Mouse (Mus musculus): ENCODE data around the gene Tmem203. TPM values are rescaled to one million over a fixed set of nuclear protein-coding genes. Genes with fewer than 3 reads are reported as not detected.

Tmem203 gene
- polyA plus RNA-seq (2012; ENCODE audit: low replicate concordance), result 12.0 and 24.1 TPM in 2 replicates

GRCm38 (mm10) chr2:25255284-25255779 lies at the start of gene Tmem203:
Gene Tmem203 (plus strand): TSS chr2:25255439.

GRCm38 (mm10) chr2:25211121-25211670 lies 44.0 kb upstream of the Tmem203 start, which contains the start of gene Nelfb:
Gene Nelfb (minus strand): TSS chr2:25211489.

GRCm38 (mm10) chr2:25214444-25214843 lies 40.8 kb upstream of the Tmem203 start, which contains the start of gene Stpg3:
Gene Stpg3 (minus strand): TSS chr2:25214637.

GRCm38 (mm10) chr2:25218445-25218844 lies 36.8 kb upstream of the Tmem203 start, which contains the start of gene Fam166a:
Gene Fam166a (plus strand): TSS chr2:25218745.

GRCm38 (mm10) chr2:25224492-25224765 lies 30.8 kb upstream of the Tmem203 start, which contains the start of gene Tubb4b:
Gene Tubb4b (minus strand): TSS chr2:25224702.

GRCm38 (mm10) chr2:25234050-25234449 lies 21.2 kb upstream of the Tmem203 start, which contains the start of gene Slc34a3:
Gene Slc34a3 (minus strand): TSS chr2:25234364.

GRCm38 (mm10) chr2:25236614-25237013 lies 18.6 kb upstream of the Tmem203 start, which contains the start of gene Rnf224:
Gene Rnf224 (minus strand): TSS chr2:25236787.

GRCm38 (mm10) chr2:25242101-25242506 lies 13.1 kb upstream of the Tmem203 start, which contains the start of the genes Rnf208 and Cysrt1:
Gene Rnf208 (plus strand): TSS chr2:25242255.
Gene Cysrt1 (minus strand): TSS chr2:25242452.

GRCm38 (mm10) chr2:25246183-25247072 lies 8.8 kb upstream of the Tmem203 start, which contains the start of gene AL732309.1:
Gene AL732309.1 (minus strand): TSS chr2:25246863.

GRCm38 (mm10) chr2:25262291-25262767 lies 7.1 kb downstream of the Tmem203 start, which contains the start of gene Tprn:
Gene Tprn (plus strand): TSS chr2:25262618.

GRCm38 (mm10) chr2:25271827-25272511 lies 16.7 kb downstream of the Tmem203 start, which contains the start of the genes Ssna1 and Anapc2:
Gene Ssna1 (minus strand): TSS chr2:25272438.
Gene Anapc2 (plus strand): TSS chr2:25272478.

GRCm38 (mm10) chr2:25287927-25288649 lies 32.8 kb downstream of the Tmem203 start, which contains the start of gene Tmem210:
Gene Tmem210 (plus strand): TSS chr2:25288145.

GRCm38 (mm10) chr2:25289651-25290050 lies 34.4 kb downstream of the Tmem203 start, which contains the start of gene Lrrc26:
Gene Lrrc26 (plus strand): TSS chr2:25289915.

Other genes starting within 250 kb of the Tmem203 start
- 24.0 and 47.9 TPM in 2 replicates for gene Nsmf, start 201.1 kb upstream of the Tmem203 start, polyA plus RNA-seq (2012; ENCODE audit: low replicate concordance)
- not detected in 2 replicates for gene Entpd8, start 175.1 kb upstream of the Tmem203 start, polyA plus RNA-seq (2012; ENCODE audit: low replicate concordance)
- 0.07 and 0.45 TPM in 2 replicates for gene Noxa1, start 160.3 kb upstream of the Tmem203 start, polyA plus RNA-seq (2012; ENCODE audit: low replicate concordance)
- 10.2 and 19.3 TPM in 2 replicates for gene Nrarp, start 74.7 kb upstream of the Tmem203 start, polyA plus RNA-seq (2012; ENCODE audit: low replicate concordance)
- gene Tor4a, start 58.6 kb upstream of the Tmem203 start, polyA plus RNA-seq (2012; ENCODE audit: low replicate concordance), result 52.8 and 77.9 TPM in 2 replicates
- gene Nelfb, start 44.0 kb upstream of the Tmem203 start, polyA plus RNA-seq (2012; ENCODE audit: low replicate concordance), result 30.0 and 35.5 TPM in 2 replicates
- 0.19 TPM in 1 of 2 replicates, not detected in the other for gene Stpg3, start 40.8 kb upstream of the Tmem203 start, polyA plus RNA-seq (2012; ENCODE audit: low replicate concordance)
- 0.13 TPM in 1 of 2 replicates, not detected in the other for gene Fam166a, start 36.7 kb upstream of the Tmem203 start, polyA plus RNA-seq (2012; ENCODE audit: low replicate concordance)
- 38.7 and 174 TPM in 2 replicates for gene Tubb4b, start 30.7 kb upstream of the Tmem203 start, polyA plus RNA-seq (2012; ENCODE audit: low replicate concordance)
- not detected in 2 replicates for gene Slc34a3, start 21.1 kb upstream of the Tmem203 start, polyA plus RNA-seq (2012; ENCODE audit: low replicate concordance)
- gene Rnf224, start 18.7 kb upstream of the Tmem203 start, polyA plus RNA-seq (2012; ENCODE audit: low replicate concordance), result 0.13 TPM in 1 of 2 replicates, not detected in the other
- gene Rnf208, start 13.2 kb upstream of the Tmem203 start, polyA plus RNA-seq (2012; ENCODE audit: low replicate concordance), result 1.9 and 6.1 TPM in 2 replicates
- gene Cysrt1, start 13.0 kb upstream of the Tmem203 start, polyA plus RNA-seq (2012; ENCODE audit: low replicate concordance), result not detected in 2 replicates
- gene AL732309.1, start 8.6 kb upstream of the Tmem203 start, polyA plus RNA-seq (2012; ENCODE audit: low replicate concordance), result 2.6 and 4.1 TPM in 2 replicates
- 25.3 and 55.9 TPM in 2 replicates for gene Tprn, start 7.2 kb downstream of the Tmem203 start, polyA plus RNA-seq (2012; ENCODE audit: low replicate concordance)
- gene Ssna1, start 17.0 kb downstream of the Tmem203 start, polyA plus RNA-seq (2012; ENCODE audit: low replicate concordance), result 76.2 and 82.8 TPM in 2 replicates
- gene Anapc2, start 17.0 kb downstream of the Tmem203 start, polyA plus RNA-seq (2012; ENCODE audit: low replicate concordance), result 19.8 and 24.6 TPM in 2 replicates
- gene Tmem210, start 32.7 kb downstream of the Tmem203 start, polyA plus RNA-seq (2012; ENCODE audit: low replicate concordance), result not detected in 2 replicates
- not detected in 2 replicates for gene Lrrc26, start 34.5 kb downstream of the Tmem203 start, polyA plus RNA-seq (2012; ENCODE audit: low replicate concordance)
- gene Grin1, start 63.7 kb downstream of the Tmem203 start, polyA plus RNA-seq (2012; ENCODE audit: low replicate concordance), result 0.03 TPM in 2 replicates
- 24.2 and 25.3 TPM in 2 replicates for gene Man1b1, start 76.9 kb downstream of the Tmem203 start, polyA plus RNA-seq (2012; ENCODE audit: low replicate concordance)
- 6.8 and 11.7 TPM in 2 replicates for gene Dpp7, start 100.9 kb downstream of the Tmem203 start, polyA plus RNA-seq (2012; ENCODE audit: low replicate concordance)
- 20.6 and 22.9 TPM in 2 replicates for gene Uap1l1, start 110.2 kb downstream of the Tmem203 start, polyA plus RNA-seq (2012; ENCODE audit: low replicate concordance)
- 6.3 and 11.6 TPM in 2 replicates for gene Sapcd2, start 116.9 kb downstream of the Tmem203 start, polyA plus RNA-seq (2012; ENCODE audit: low replicate concordance)
- gene Entpd2, start 140.4 kb downstream of the Tmem203 start, polyA plus RNA-seq (2012; ENCODE audit: low replicate concordance), result 0.10 TPM in 1 of 2 replicates, not detected in the other
- 3.8 and 4.4 TPM in 2 replicates for gene Npdc1, start 143.9 kb downstream of the Tmem203 start, polyA plus RNA-seq (2012; ENCODE audit: low replicate concordance)
- 4.5 and 10.9 TPM in 2 replicates for gene Fut7, start 167.8 kb downstream of the Tmem203 start, polyA plus RNA-seq (2012; ENCODE audit: low replicate concordance)
- gene Abca2, start 173.3 kb downstream of the Tmem203 start, polyA plus RNA-seq (2012; ENCODE audit: low replicate concordance), result 32.3 and 48.6 TPM in 2 replicates
- not detected in 2 replicates for gene Clic3, start 201.4 kb downstream of the Tmem203 start, polyA plus RNA-seq (2012; ENCODE audit: low replicate concordance)
- gene Paxx, start 205.7 kb downstream of the Tmem203 start, polyA plus RNA-seq (2012; ENCODE audit: low replicate concordance), result 82.6 and 103 TPM in 2 replicates
- not detected in 2 replicates for gene Ptgds, start 214.6 kb downstream of the Tmem203 start, polyA plus RNA-seq (2012; ENCODE audit: low replicate concordance)
- not detected in 2 replicates for gene Lcn12, start 238.5 kb downstream of the Tmem203 start, polyA plus RNA-seq (2012; ENCODE audit: low replicate concordance)
- 16.5 and 48.8 TPM in 2 replicates for gene Fbxw5, start 245.3 kb downstream of the Tmem203 start, polyA plus RNA-seq (2012; ENCODE audit: low replicate concordance)
- 0.27 TPM in 1 of 2 replicates, not detected in the other for gene C8g, start 246.3 kb downstream of the Tmem203 start, polyA plus RNA-seq (2012; ENCODE audit: low replicate concordance)